Mouse (Mus musculus) C2C12 (cell line): ENCODE results near the gene Col4a1.

Experiments used
- CTCF ChIP-seq: IDR thresholded peaks from one replicate; pipeline ENCODE4 v1.5.1; 2011; ENCODE audit not compliant: control insufficient read depth, insufficient read depth, insufficient read length
- FOSL1 ChIP-seq: IDR thresholded peaks from one replicate; pipeline ENCODE4 v1.8.0; 2011; ENCODE audit warnings: mild to moderate bottlenecking, low read length; ENCODE audit not compliant: poor library complexity, insufficient read depth, severe bottlenecking
- MYOD1 ChIP-seq: IDR thresholded peaks from one replicate; pipeline ENCODE4 v1.6.1; 2011; ENCODE audit warnings: low read depth; ENCODE audit not compliant: control insufficient read depth, insufficient read length
- MYOG ChIP-seq: IDR thresholded peaks from one replicate; pipeline ENCODE4 v1.6.1; 2011; ENCODE audit not compliant: control insufficient read depth, insufficient read length; ENCODE audit errors: extremely low read depth
- USF1 ChIP-seq: IDR thresholded peaks from one replicate; pipeline ENCODE4 v1.6.1; 2011; ENCODE audit warnings: low read depth, mild to moderate bottlenecking, control low read depth, moderate library complexity

DNA sequence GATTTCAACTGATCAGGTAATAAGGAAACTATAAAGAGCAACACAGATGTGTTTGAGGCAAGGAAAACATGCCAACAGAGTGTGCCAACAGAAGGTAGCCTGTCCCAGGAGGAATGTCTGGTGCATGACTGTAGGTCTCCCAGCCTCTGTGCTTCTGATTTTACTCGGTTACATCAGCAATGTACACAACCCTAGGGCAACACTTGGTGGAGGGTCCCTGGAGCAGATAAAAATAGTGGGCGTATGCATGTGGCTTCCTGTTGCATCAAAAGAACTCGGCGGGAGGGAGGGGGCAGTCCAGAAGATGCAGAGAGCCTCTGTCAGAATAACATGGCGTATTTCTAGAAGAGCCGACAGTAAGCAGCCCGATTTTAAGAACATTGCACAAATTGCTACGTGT is 106.1 kb downstream of the Col4a1 start:
- TF ChIP-seq CTCF: no peak
- TF ChIP-seq USF1: no peak
- no peak for TF ChIP-seq MYOG
- TF ChIP-seq MYOD1: no peak
- no peak for TF ChIP-seq FOSL1
